Mouse (Mus musculus): ENCODE results near the gene Edf1.

DNA sequence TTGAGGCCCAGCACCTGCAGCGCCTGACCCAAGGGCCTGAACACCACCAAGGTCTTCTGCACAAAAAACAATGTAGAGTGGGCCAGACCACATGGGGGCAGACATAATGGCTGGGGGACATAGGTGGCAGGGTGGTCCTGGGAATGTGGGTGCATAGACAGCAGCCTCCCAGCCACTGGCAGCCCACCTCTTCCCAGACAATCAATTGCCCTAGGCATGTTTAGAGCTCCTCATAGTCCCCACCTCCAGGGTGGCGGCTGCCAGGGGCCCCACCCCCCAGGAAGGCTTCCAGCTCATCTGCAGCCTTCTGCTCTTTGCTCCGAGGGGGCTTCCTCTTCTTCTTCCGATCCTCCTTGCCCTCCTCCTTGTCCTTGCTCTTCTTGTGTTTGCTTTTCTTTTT is 25.9 kb downstream of the Edf1 start:
- no peak for TF ChIP-seq ZC3H11A (IDR thresholded peaks at IDR 0.05; ENCODE audit: borderline replicate concordance, low read depth, low read length)
- no peak for TF ChIP-seq MAFK (IDR thresholded peaks at IDR 0.05; ENCODE audit: insufficient read depth, low read depth, low read length)
- no peak for TF ChIP-seq HCFC1 (IDR thresholded peaks at IDR 0.05; ENCODE audit: borderline replicate concordance, insufficient read depth, low read length)
